Mouse (Mus musculus) left cerebral cortex, postnatal 4 days (tissue): ENCODE results near the gene Upk3bl. TPM values are rescaled to one million over a fixed set of nuclear protein-coding genes. Genes with fewer than 3 reads are reported as not detected.
A peak's percentile ranks its signal among the peaks of the same experiment; 100 is the strongest.

ENCODE experiments used
- DNase-seq: peaks from one replicate; pipeline ENCODE4 v3.0.0-alpha.2; 2022
- intact Hi-C: fragments of 180-260 bp; cut with DNase I; formaldehyde crosslinking; loops from one replicate; pipeline ENCODE4 v1.15.1; 2025
- total RNA-seq, 2 experiments: library from RNA; stranded (reverse); gene quantifications; 2 replicates each; pipeline ENCODE4 v1.2.3; 2021

The Upk3bl gene
- total RNA-seq: not detected

- no peak for DNase-seq
- intact Hi-C loops: no loop called here
These were observed at the start of gene Upk3bl for GRCm38 (mm10) chr5:136054301-136055077. Gene Upk3bl, plus strand, starts transcription at chr5:136054492.

GRCm38 (mm10) chr5:136004537-136004936 is 49.8 kb upstream of the Upk3bl start:
- no peak for DNase-seq
- intact Hi-C loops: no loop called here

- DNase-seq: no peak
- intact Hi-C loops: no loop called here
These were observed 46.5 kb upstream of the Upk3bl start for GRCm38 (mm10) chr5:136007745-136008144.

GRCm38 (mm10) chr5:136014877-136015276 is 39.4 kb upstream of the Upk3bl start:
- intact Hi-C loops: no loop called here
- no peak for DNase-seq

GRCm38 (mm10) chr5:136015586-136015985 is 38.7 kb upstream of the Upk3bl start:
- intact Hi-C loops: no loop called here
- DNase-seq: no peak

- peak; percentile 56 for DNase-seq
- intact Hi-C loops: no loop called here
These were observed 38.0 kb upstream of the Upk3bl start for GRCm38 (mm10) chr5:136016014-136016876.

GRCm38 (mm10) chr5:136017262-136017661 is 37.0 kb upstream of the Upk3bl start:
- DNase-seq: peak; percentile 35
- intact Hi-C loops: no loop called here

GRCm38 (mm10) chr5:136018726-136019125 is 35.6 kb upstream of the Upk3bl start:
- intact Hi-C loops: no loop called here
- no peak for DNase-seq

- intact Hi-C loops: no loop called here
- no peak for DNase-seq
These were observed 34.4 kb upstream of the Upk3bl start for GRCm38 (mm10) chr5:136019907-136020306.

- intact Hi-C loops: no loop called here
- DNase-seq: peak; percentile 64
These were observed 28.6 kb upstream of the Upk3bl start for GRCm38 (mm10) chr5:136025712-136026111.

- no peak for DNase-seq
- intact Hi-C loops: no loop called here
These were observed 27.4 kb upstream of the Upk3bl start for GRCm38 (mm10) chr5:136026859-136027258.

- intact Hi-C loops: no loop called here
These were observed 26.5 kb upstream of the Upk3bl start for GRCm38 (mm10) chr5:136027612-136028311.

GRCm38 (mm10) chr5:136034868-136035267 is 19.4 kb upstream of the Upk3bl start:
- DNase-seq: no peak
- intact Hi-C loops: no loop called here

More at GRCm38 (mm10) chr5:136027612-136028311, 26.5 kb upstream of the Upk3bl start:
- DNase-seq: no peak

- intact Hi-C loops: no loop called here
- DNase-seq: no peak
These were observed 19.0 kb upstream of the Upk3bl start for GRCm38 (mm10) chr5:136035285-136035684.

- DNase-seq: no peak
- intact Hi-C loops: no loop called here
These were observed 17.6 kb upstream of the Upk3bl start for GRCm38 (mm10) chr5:136036667-136037066.

- intact Hi-C loops: no loop called here
- DNase-seq: no peak
These were observed 15.8 kb upstream of the Upk3bl start, which contains the start of gene Upk3b for GRCm38 (mm10) chr5:136038258-136039214. Gene Upk3b, plus strand, starts transcription at chr5:136038496.

- intact Hi-C loops: no loop called here
These were observed 14.1 kb upstream of the Upk3bl start for GRCm38 (mm10) chr5:136040210-136040609.

GRCm38 (mm10) chr5:136041260-136041659 is 13.0 kb upstream of the Upk3bl start:
- no peak for DNase-seq
- intact Hi-C loops: no loop called here

More at GRCm38 (mm10) chr5:136040210-136040609, 14.1 kb upstream of the Upk3bl start:
- DNase-seq: no peak

- DNase-seq: no peak
- intact Hi-C loops: no loop called here
These were observed 12.6 kb upstream of the Upk3bl start for GRCm38 (mm10) chr5:136041666-136042065.

GRCm38 (mm10) chr5:136044865-136045264 is 9.4 kb upstream of the Upk3bl start:
- intact Hi-C loops: no loop called here

More at GRCm38 (mm10) chr5:136044865-136045264, 9.4 kb upstream of the Upk3bl start:
- no peak for DNase-seq
